Mouse (Mus musculus) heart, adult 2 months (tissue): Measurements from ENCODE around the gene Tollip. TPM values are rescaled to one million over a fixed set of nuclear protein-coding genes. Genes with fewer than 3 reads are reported as not detected.
"Not testable (repeated sequence)": the region's sequence is repeated elsewhere in the genome, so short reads cannot be mapped to it uniquely, and the experiment has no call there.

Experiments
- DNase-seq, 2 experiments: peaks; one replicate each; pipeline ENCODE4 v3.0.0; 2021
- H3K27ac ChIP-seq: fragments of 200-600 bp; 2 replicates; pipeline ENCODE4 v1.8.1; 2022
- H3K27me3 ChIP-seq: fragments of 200-500 bp; 2 replicates; pipeline ENCODE4 v1.6.1; 2012; ENCODE audit warnings: mild to moderate bottlenecking, low read length, inconsistent platforms, mixed read lengths; ENCODE audit not compliant: control insufficient read depth, insufficient read depth
- H3K36me3 ChIP-seq: fragments of 200-500 bp; 2 replicates; pipeline ENCODE4 v1.6.1; 2012; ENCODE audit warnings: low read length, inconsistent platforms; ENCODE audit not compliant: control insufficient read depth, insufficient read depth
- H3K4me1 ChIP-seq: fragments of 200-500 bp; 2 replicates; pipeline ENCODE4 v1.6.1; 2011; ENCODE audit warnings: low read length; ENCODE audit not compliant: control insufficient read depth, insufficient read depth
- H3K4me3 ChIP-seq: fragments of 200-600 bp; 2 replicates; pipeline ENCODE4 v1.8.1; 2022
- H3K79me2 ChIP-seq: fragments of 200-500 bp; replicated peaks from 2 replicates; pipeline ENCODE4 v1.6.1; 2012; ENCODE audit warnings: mild to moderate bottlenecking, inconsistent platforms, low read length, moderate library complexity, mixed read lengths; ENCODE audit not compliant: control insufficient read depth, insufficient read depth
- H3K9ac ChIP-seq: fragments of 200-500 bp; 2 replicates; pipeline ENCODE4 v1.6.1; 2012; ENCODE audit warnings: low read depth, mild to moderate bottlenecking, control low read depth, inconsistent platforms, low read length, mixed read lengths
- CTCF ChIP-seq: fragments of 200-600 bp; IDR thresholded peaks from 2 replicates; pipeline ENCODE4 v1.8.1; 2022; ENCODE audit warnings: antibody characterized with exemption, mild to moderate bottlenecking, moderate library complexity
- EP300 ChIP-seq: fragments of 200-500 bp; IDR thresholded peaks from 2 replicates; pipeline ENCODE4 v1.6.1; 2011; ENCODE audit warnings: low read depth, low read length, control low read depth; ENCODE audit not compliant: insufficient read depth
- POLR2A ChIP-seq: fragments of 200-500 bp; IDR thresholded peaks from 2 replicates; pipeline ENCODE4 v1.6.1; 2011; ENCODE audit warnings: mild to moderate bottlenecking, low read depth, low read length, control low read depth; ENCODE audit not compliant: insufficient read depth
- WGBS: fragments of 180-500 bp; shearing (Covaris S2); methylation state at CpG from one replicate; pipeline ENCODE4 v1.1.7; 2018; 5-methylcytosine and 5-hydroxymethylcytosine counted together
- intact Hi-C: fragments of 180-260 bp; cut with DNase I; formaldehyde crosslinking; loops from one replicate; pipeline ENCODE4 v1.15.1; 2025
- polyA plus RNA-seq: library from polyadenylated mRNA; depleted of rRNA; stranded (reverse); fragments of >200 nt; gene quantifications from 2 replicates; pipeline ENCODE4 v1.2.3, GENCODE M21; 2012
- total RNA-seq, 2 experiments: library from RNA; stranded (reverse); gene quantifications; 2 replicates each; pipeline ENCODE4 v1.2.3; 2021

The Tollip gene
- total and polyA plus RNA-seq, 3 experiments: 50.2 to 66.3 (median 54.2) TPM

- TF ChIP-seq CTCF (no peak), POLR2A (no peak), EP300 (no peak)
- Histone ChIP-seq H3K27me3 (peaks cover 11% of the 10 kb centered on the region), H3K4me3 (no peak overlapping the region), H3K9ac (no peak overlapping the region), H3K4me1 (no peaks in the 10 kb centered on the region), H3K27ac (no peak overlapping the region), H3K36me3 (no peaks in the 10 kb centered on the region), H3K79me2 (no peaks in the 10 kb centered on the region)
- intact Hi-C loops: loop anchor here (5.0 kb wide), 1 partner anchor 151 kb away; the partner anchor contains the start of gene Dusp8
- DNase-seq: no peak
- 20% methylated on average over 7 of the region's 7 CpGs for WGBS
Observed at GRCm38 (mm10) chr7:141945927-141946326, 27.6 kb upstream of the Tollip start.

DNA sequence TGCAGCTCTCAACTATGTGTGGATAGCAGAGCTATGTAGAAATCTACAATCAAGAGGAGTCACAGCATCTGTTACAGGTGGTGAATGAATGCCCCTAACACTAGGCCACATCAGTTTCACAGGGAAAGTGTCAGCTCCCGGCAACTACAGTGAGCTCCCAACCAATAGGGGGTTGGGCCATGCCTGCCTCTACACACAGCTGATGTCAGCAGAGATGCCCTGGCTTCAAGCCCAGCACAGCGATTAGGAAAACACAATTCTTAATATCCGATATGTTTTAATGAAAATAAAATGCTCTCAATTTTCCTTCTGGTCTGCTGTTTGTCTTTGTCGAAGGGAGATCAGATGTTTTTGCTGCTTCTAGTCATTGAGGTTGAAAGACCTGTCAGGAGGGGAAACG, 25.1 kb upstream of the Tollip start:
- intact Hi-C loops: no loop called here
- Histone ChIP-seq H3K27ac (no peak overlapping the region), H3K4me3 (no peak overlapping the region), H3K4me1 (no peaks in the 10 kb centered on the region), H3K79me2 (no peaks in the 10 kb centered on the region), H3K36me3 (no peaks in the 10 kb centered on the region), H3K9ac (no peak overlapping the region), H3K27me3 (peaks cover 2% of the 10 kb centered on the region; the same call in 1 of the 2 replicates)
- DNase-seq: no peak
- no peak for TF ChIP-seq POLR2A
- 58% methylated on average over 5 of the region's 5 CpGs for WGBS

- Histone ChIP-seq H3K9ac (no peak overlapping the region), H3K27me3 (no peaks in the 10 kb centered on the region; the same call in 1 of the 2 replicates), H3K4me1 (no peaks in the 10 kb centered on the region), H3K36me3 (no peaks in the 10 kb centered on the region), H3K27ac (no peak overlapping the region), H3K4me3 (no peak overlapping the region), H3K79me2 (no peaks in the 10 kb centered on the region)
- intact Hi-C loops: no loop called here
- TF ChIP-seq CTCF: no peak
- no peak for TF ChIP-seq POLR2A
- no peak for DNase-seq
- WGBS: 88% methylated on average over 6 of the region's 6 CpGs
Observed at GRCm38 (mm10) chr7:141934951-141935350, 16.6 kb upstream of the Tollip start.

DNA sequence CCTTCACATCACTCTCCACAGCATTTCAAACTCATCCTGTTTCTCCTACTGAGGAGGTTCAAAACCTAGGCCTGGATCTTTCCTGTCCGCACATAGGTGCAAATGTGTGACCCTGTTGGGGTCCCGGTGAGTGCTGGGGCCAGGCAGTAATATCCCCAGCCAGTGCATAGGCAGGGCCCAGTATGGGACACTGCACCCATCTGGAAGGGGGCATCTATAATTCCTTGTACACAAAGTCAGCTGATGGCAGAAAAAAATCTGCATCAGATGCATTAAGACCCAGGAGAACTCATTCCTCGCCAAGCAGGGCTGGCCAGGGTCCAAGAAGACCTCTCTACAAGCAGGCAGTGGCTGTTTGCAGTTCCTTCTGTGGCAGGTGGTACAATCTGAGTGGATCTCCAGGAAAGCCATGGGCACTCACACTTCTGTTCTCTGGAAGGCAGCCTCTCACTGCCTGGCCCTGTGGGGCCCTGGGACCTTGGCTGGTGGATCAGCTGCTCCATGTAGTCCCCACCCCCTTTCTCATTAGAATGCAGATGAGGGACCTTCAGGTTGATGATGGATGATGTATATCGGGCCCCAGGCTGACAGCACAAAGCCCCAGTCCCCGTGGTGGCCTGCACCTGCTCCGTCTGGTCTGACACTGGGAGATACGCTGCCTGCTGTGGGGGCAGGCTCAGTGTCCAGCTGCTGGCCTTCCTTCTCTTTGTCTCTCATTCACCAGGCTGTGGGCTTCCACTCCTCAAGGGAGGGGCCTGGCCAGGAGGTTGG, 16.0 kb upstream of the Tollip start:
- 65% methylated on average over 7 of the region's 7 CpGs for WGBS
- intact Hi-C loops: no loop called here
- H3K27me3 ChIP-seq: no peaks in the 10 kb centered on the region; the same call in 1 of the 2 replicates

GRCm38 (mm10) chr7:141928642-141929041, 10.3 kb upstream of the Tollip start:
- H3K27ac ChIP-seq: no peak overlapping the region
- no peak overlapping the region for H3K9ac ChIP-seq
- H3K4me1 ChIP-seq: no peaks in the 10 kb centered on the region
- H3K27me3 ChIP-seq: no peaks in the 10 kb centered on the region
- intact Hi-C loops: no loop called here
- no peak overlapping the region for H3K4me3 ChIP-seq
- H3K36me3 ChIP-seq: no peaks in the 10 kb centered on the region
- DNase-seq: no peak
- WGBS: 17% methylated on average over 10 of the region's 10 CpGs
- no peaks in the 10 kb centered on the region for H3K79me2 ChIP-seq
- TF ChIP-seq EP300 (no peak), POLR2A (no peak), CTCF (no peak)

More for the DNA sequence above, 16.0 kb upstream of the Tollip start:
- TF ChIP-seq CTCF: no peak
- TF ChIP-seq EP300: no peak
- no peak for TF ChIP-seq POLR2A
- H3K4me1 ChIP-seq: no peaks in the 10 kb centered on the region
- no peak overlapping the region for H3K9ac ChIP-seq
- DNase-seq: no peak
- no peak overlapping the region for H3K27ac ChIP-seq
- H3K36me3 ChIP-seq: no peaks in the 10 kb centered on the region
- H3K79me2 ChIP-seq: no peaks in the 10 kb centered on the region
- no peak overlapping the region for H3K4me3 ChIP-seq

GRCm38 (mm10) chr7:141924917-141925316, 6.6 kb upstream of the Tollip start:
- no peak overlapping the region for H3K27ac ChIP-seq
- DNase-seq: peak; percentile 46 to 81
- no peaks in the 10 kb centered on the region for H3K36me3 ChIP-seq
- intact Hi-C loops: loop anchor here (1.0 kb wide), 1 partner anchor 170 kb away; no protein-coding TSS in a partner anchor
- 9% methylated on average over 7 of the region's 7 CpGs for WGBS
- no peaks in the 10 kb centered on the region for H3K4me1 ChIP-seq
- no peak overlapping the region for H3K4me3 ChIP-seq
- no peaks in the 10 kb centered on the region for H3K27me3 ChIP-seq
- TF ChIP-seq CTCF (peak; percentile 98), EP300 (no peak), POLR2A (no peak)
- no peaks in the 10 kb centered on the region for H3K79me2 ChIP-seq
- H3K9ac ChIP-seq: no peak overlapping the region

- H3K9ac ChIP-seq, H3K79me2 ChIP-seq, intact Hi-C loops, H3K27me3 ChIP-seq, H3K36me3 ChIP-seq, H3K4me3 ChIP-seq, H3K4me1 ChIP-seq, DNase-seq, H3K27ac ChIP-seq: not testable (repeated sequence)
- 92% methylated on average over 17 of the region's 17 CpGs for WGBS
Observed at GRCm38 (mm10) chr7:141924121-141924520, 5.8 kb upstream of the Tollip start.
